Mouse (Mus musculus) left cerebral cortex, postnatal 36 days (tissue): ENCODE measurements around the gene Mex3b. TPM values are rescaled to one million over a fixed set of nuclear protein-coding genes. Genes with fewer than 3 reads are reported as not detected.

Source experiments
- DNase-seq, 2 experiments: peaks; one replicate each; pipeline ENCODE4 v3.0.0; 2021 to 2022; ENCODE audit warnings: low spot score in 2 of 2, mixed read lengths in 1 of 2
- intact Hi-C: fragments of 180-260 bp; cut with DNase I; formaldehyde crosslinking; loops from one replicate; pipeline ENCODE4 v1.15.1; 2025
- total RNA-seq, 2 experiments: library from RNA; stranded (reverse); gene quantifications; 2 replicates each; pipeline ENCODE4 v1.2.3; 2021

Gene Mex3b
- 10 to 100 TPM; 22.9 to 31.4 TPM for total RNA-seq

- intact Hi-C loops = loop anchor here (2.0 to 10.0 kb wide), 8 partner anchors 125 to 683 kb away; no protein-coding TSS in a partner anchor
- DNase-seq = peak; percentile 72 to 81
These were observed at the start of gene Mex3b for GRCm38 (mm10) chr7:82867271-82868121. TSS of gene Mex3b (plus strand) at chr7:82867333.

- DNase-seq = no peak
- intact Hi-C loops = no loop called here
These were observed 47.6 kb upstream of the Mex3b start for GRCm38 (mm10) chr7:82819541-82819940.

GRCm38 (mm10) chr7:82820661-82821060, 46.5 kb upstream of the Mex3b start:
- intact Hi-C loops = no loop called here
- no peak for DNase-seq

GRCm38 (mm10) chr7:82821501-82821900, 45.6 kb upstream of the Mex3b start:
- intact Hi-C loops = no loop called here

GRCm38 (mm10) chr7:82822528-82822927, 44.6 kb upstream of the Mex3b start:
- intact Hi-C loops = no loop called here
- DNase-seq = no peak

More at GRCm38 (mm10) chr7:82821501-82821900, 45.6 kb upstream of the Mex3b start:
- no peak for DNase-seq

- no peak for DNase-seq
- intact Hi-C loops = no loop called here
These were observed 38.9 kb upstream of the Mex3b start for GRCm38 (mm10) chr7:82828193-82828592.

GRCm38 (mm10) chr7:82829516-82829915, 37.6 kb upstream of the Mex3b start:
- intact Hi-C loops = no loop called here
- no peak for DNase-seq

GRCm38 (mm10) chr7:82834471-82834870, 32.7 kb upstream of the Mex3b start:
- intact Hi-C loops = no loop called here

GRCm38 (mm10) chr7:82838414-82838813, 28.7 kb upstream of the Mex3b start:
- DNase-seq = no peak
- intact Hi-C loops = no loop called here

More at GRCm38 (mm10) chr7:82834471-82834870, 32.7 kb upstream of the Mex3b start:
- DNase-seq = no peak

GRCm38 (mm10) chr7:82838965-82839675, 28.0 kb upstream of the Mex3b start:
- intact Hi-C loops = no loop called here
- DNase-seq = no peak

- DNase-seq = no peak
- intact Hi-C loops = no loop called here
These were observed 24.8 kb upstream of the Mex3b start for GRCm38 (mm10) chr7:82842222-82842920.

GRCm38 (mm10) chr7:82850756-82851155, 16.4 kb upstream of the Mex3b start:
- intact Hi-C loops = no loop called here
- DNase-seq = no peak

GRCm38 (mm10) chr7:82851670-82852069, 15.5 kb upstream of the Mex3b start:
- intact Hi-C loops = no loop called here
- DNase-seq = no peak

- no peak for DNase-seq
- intact Hi-C loops = no loop called here
These were observed 12.9 kb upstream of the Mex3b start for GRCm38 (mm10) chr7:82854195-82854766.

GRCm38 (mm10) chr7:82858611-82859010, 8.5 kb upstream of the Mex3b start:
- DNase-seq = no peak
- intact Hi-C loops = no loop called here

- no peak for DNase-seq
- intact Hi-C loops = loop anchor here (10.0 kb wide), 2 partner anchors 344 to 624 kb away; no protein-coding TSS in a partner anchor
These were observed 6.5 kb upstream of the Mex3b start for GRCm38 (mm10) chr7:82860626-82861025.

GRCm38 (mm10) chr7:82863341-82863740, 3.8 kb upstream of the Mex3b start:
- intact Hi-C loops = loop anchor here (10.0 kb wide), 2 partner anchors 341 to 621 kb away; no protein-coding TSS in a partner anchor
- no peak for DNase-seq

GRCm38 (mm10) chr7:82864260-82864990, 2.7 kb upstream of the Mex3b start:
- peak in 1 of 2 experiments; percentile 5 for DNase-seq
- intact Hi-C loops = loop anchor here (10.0 kb wide), 2 partner anchors 340 to 620 kb away; no protein-coding TSS in a partner anchor
